Mouse (Mus musculus): ENCODE results near the gene Flrt2.

DNA sequence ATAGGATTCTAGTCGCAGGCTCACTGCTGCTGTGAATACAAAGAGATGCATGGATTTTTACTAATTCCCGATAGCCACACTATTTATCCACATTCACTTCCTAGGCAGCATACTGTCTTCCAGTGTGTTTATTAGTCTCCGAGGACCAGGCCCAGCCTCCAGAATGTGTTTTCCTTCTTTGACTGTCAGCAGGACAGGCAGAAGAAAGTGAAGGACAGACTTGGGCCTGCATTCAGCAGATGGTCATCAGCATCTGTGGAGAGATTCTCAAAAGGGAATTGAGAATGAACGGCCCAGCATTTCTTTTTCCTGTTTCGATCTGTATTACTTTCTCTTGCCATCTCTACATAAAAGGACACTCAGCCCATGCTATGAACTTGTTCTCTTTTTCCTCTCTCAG is 46.0 kb downstream of the Flrt2 start:
- TF ChIP-seq GATA1 (IDR thresholded peaks at IDR 0.05; ENCODE audit: low read length) (no peak), TAL1 (IDR thresholded peaks at IDR 0.05; ENCODE audit: low read length) (no peak)
